Mouse (Mus musculus): ENCODE results near the gene Tmem210. TPM values are rescaled to one million over a fixed set of nuclear protein-coding genes. Genes with fewer than 3 reads are reported as not detected.

Tmem210 gene
- total and polyA plus RNA-seq, 3 experiments = not detected

- H3K4me1 ChIP-seq (ENCODE audit: insufficient read depth, low read depth, low read length) = peaks cover 22% of the 10 kb centered on the region
- no peak overlapping the region for H3K4me3 ChIP-seq (ENCODE audit: low read depth, low read length)
- no peaks in the 10 kb centered on the region for H3K36me3 ChIP-seq (replicated peaks)
- H3K9me3 ChIP-seq (replicated peaks) = no peaks in the 10 kb centered on the region
- TF ChIP-seq TAL1 (conservative IDR thresholded peaks at IDR 0.05; ENCODE audit: low read depth, low read length) = no peak
- TF ChIP-seq CTCF (IDR thresholded peaks at IDR 0.05; ENCODE audit: low read depth, low read length) = peak; percentile 82
- peak; percentile 45 for ATAC-seq (ENCODE audit: extremely low read depth, insufficient number of reproducible peaks, low FRiP score, poor library complexity, severe bottlenecking)
- H3K27me3 ChIP-seq (ENCODE audit: insufficient read depth, low read length) = peaks cover 89% of the 10 kb centered on the region
- peak; percentile 65 for DNase-seq (ENCODE audit: low spot score)
Measured at GRCm38 (mm10) chr2:25292856-25293255, 4.9 kb downstream of the Tmem210 start.

- TF ChIP-seq GATA1 (IDR thresholded peaks at IDR 0.05; ENCODE audit: borderline replicate concordance, low read length) (no peak), POLR2AphosphoS5 (IDR thresholded peaks at IDR 0.05; ENCODE audit: insufficient replicate concordance, low read depth, low read length) (no peak), CTCF (IDR thresholded peaks at IDR 0.05; ENCODE audit: low read depth, low read length) (no peak), TAL1 (conservative IDR thresholded peaks at IDR 0.05; ENCODE audit: low read depth, low read length) (no peak), GATA2 (IDR thresholded peaks at IDR 0.05; ENCODE audit: borderline replicate concordance, low read depth, low read length) (no peak)
- peaks cover 88% of the 10 kb centered on the region for H3K27me3 ChIP-seq (ENCODE audit: insufficient read depth, low read length)
- ATAC-seq (ENCODE audit: extremely low read depth, insufficient number of reproducible peaks, low FRiP score, poor library complexity, severe bottlenecking) = no peak
- no peak for DNase-seq (ENCODE audit: low spot score)
- H3K4me1 ChIP-seq (ENCODE audit: insufficient read depth, low read depth, low read length) = peaks cover 19% of the 10 kb centered on the region
- no peaks in the 10 kb centered on the region for H3K9me3 ChIP-seq (replicated peaks)
- H3K4me3 ChIP-seq (ENCODE audit: low read depth, low read length) = no peak overlapping the region
- H3K36me3 ChIP-seq (replicated peaks) = no peaks in the 10 kb centered on the region
Measured at GRCm38 (mm10) chr2:25293706-25294105, 5.8 kb downstream of the Tmem210 start.

GRCm38 (mm10) chr2:25297093-25297492 lies 9.1 kb downstream of the Tmem210 start:
- DNase-seq (ENCODE audit: low spot score) (no peak), ATAC-seq (ENCODE audit: extremely low read depth, insufficient number of reproducible peaks, low FRiP score, poor library complexity, severe bottlenecking) (no peak)
- Histone ChIP-seq H3K36me3 (replicated peaks) (no peaks in the 10 kb centered on the region), H3K4me1 (ENCODE audit: insufficient read depth, low read depth, low read length) (peaks cover 7% of the 10 kb centered on the region), H3K27me3 (ENCODE audit: insufficient read depth, low read length) (peaks cover 66% of the 10 kb centered on the region), H3K9me3 (replicated peaks) (no peaks in the 10 kb centered on the region), H3K4me3 (ENCODE audit: low read depth, low read length) (no peak overlapping the region)
- TF ChIP-seq GATA2 (IDR thresholded peaks at IDR 0.05; ENCODE audit: borderline replicate concordance, low read depth, low read length) = no peak

- no peaks in the 10 kb centered on the region for H3K9me3 ChIP-seq (replicated peaks)
- ATAC-seq (ENCODE audit: extremely low read depth, insufficient number of reproducible peaks, low FRiP score, poor library complexity, severe bottlenecking) (no peak), DNase-seq (ENCODE audit: low spot score) (no peak)
- H3K4me3 ChIP-seq (ENCODE audit: low read depth, low read length) = no peak overlapping the region
- TF ChIP-seq POLR2AphosphoS5 (IDR thresholded peaks at IDR 0.05; ENCODE audit: insufficient replicate concordance, low read depth, low read length) = no peak
- TF ChIP-seq TAL1 (conservative IDR thresholded peaks at IDR 0.05; ENCODE audit: low read depth, low read length) = no peak
- TF ChIP-seq CTCF (IDR thresholded peaks at IDR 0.05; ENCODE audit: low read depth, low read length) = no peak
- TF ChIP-seq GATA1 (IDR thresholded peaks at IDR 0.05; ENCODE audit: borderline replicate concordance, low read length) = no peak
- TF ChIP-seq GATA2 (IDR thresholded peaks at IDR 0.05; ENCODE audit: borderline replicate concordance, low read depth, low read length) = no peak
- no peaks in the 10 kb centered on the region for H3K36me3 ChIP-seq (replicated peaks)
- H3K27me3 ChIP-seq (ENCODE audit: insufficient read depth, low read length) = peaks cover 61% of the 10 kb centered on the region
- H3K4me1 ChIP-seq (ENCODE audit: insufficient read depth, low read depth, low read length) = no peaks in the 10 kb centered on the region
Measured at GRCm38 (mm10) chr2:25298046-25298445, 10.1 kb downstream of the Tmem210 start.

- no peak for TF ChIP-seq TAL1 (conservative IDR thresholded peaks at IDR 0.05; ENCODE audit: low read depth, low read length)
- no peak for TF ChIP-seq GATA2 (IDR thresholded peaks at IDR 0.05; ENCODE audit: borderline replicate concordance, low read depth, low read length)
- no peak for TF ChIP-seq POLR2AphosphoS5 (IDR thresholded peaks at IDR 0.05; ENCODE audit: insufficient replicate concordance, low read depth, low read length)
- TF ChIP-seq GATA1 (IDR thresholded peaks at IDR 0.05; ENCODE audit: borderline replicate concordance, low read length) = no peak
- TF ChIP-seq CTCF (IDR thresholded peaks at IDR 0.05; ENCODE audit: low read depth, low read length) = no peak
- Histone ChIP-seq H3K36me3 (replicated peaks) (no peaks in the 10 kb centered on the region), H3K4me1 (ENCODE audit: insufficient read depth, low read depth, low read length) (peaks cover 7% of the 10 kb centered on the region), H3K4me3 (ENCODE audit: low read depth, low read length) (no peak overlapping the region), H3K27me3 (ENCODE audit: insufficient read depth, low read length) (peaks cover 37% of the 10 kb centered on the region), H3K9me3 (replicated peaks) (no peaks in the 10 kb centered on the region)
- ATAC-seq (ENCODE audit: extremely low read depth, insufficient number of reproducible peaks, low FRiP score, poor library complexity, severe bottlenecking) (no peak), DNase-seq (ENCODE audit: low spot score) (no peak)
Measured at GRCm38 (mm10) chr2:25303452-25303851, 15.5 kb downstream of the Tmem210 start.

GRCm38 (mm10) chr2:25303931-25304656 lies 16.1 kb downstream of the Tmem210 start:
- no peaks in the 10 kb centered on the region for H3K9me3 ChIP-seq (replicated peaks)
- H3K27me3 ChIP-seq (ENCODE audit: insufficient read depth, low read length) = peaks cover 39% of the 10 kb centered on the region
- ATAC-seq (ENCODE audit: extremely low read depth, insufficient number of reproducible peaks, low FRiP score, poor library complexity, severe bottlenecking) = no peak
- H3K4me3 ChIP-seq (ENCODE audit: low read depth, low read length) = no peak overlapping the region
- H3K36me3 ChIP-seq (replicated peaks) = no peaks in the 10 kb centered on the region
- H3K4me1 ChIP-seq (ENCODE audit: insufficient read depth, low read depth, low read length) = peaks cover 7% of the 10 kb centered on the region
- TF ChIP-seq POLR2AphosphoS5 (IDR thresholded peaks at IDR 0.05; ENCODE audit: insufficient replicate concordance, low read depth, low read length) (no peak), GATA2 (IDR thresholded peaks at IDR 0.05; ENCODE audit: borderline replicate concordance, low read depth, low read length) (no peak), TAL1 (conservative IDR thresholded peaks at IDR 0.05; ENCODE audit: low read depth, low read length) (no peak), GATA1 (IDR thresholded peaks at IDR 0.05; ENCODE audit: borderline replicate concordance, low read length) (no peak)
- no peak for DNase-seq (ENCODE audit: low spot score)

Measured in G1E (cell line).